Comparison of ENCODE assay signal across 4 mouse cellular contexts in the genomic region with DNA sequence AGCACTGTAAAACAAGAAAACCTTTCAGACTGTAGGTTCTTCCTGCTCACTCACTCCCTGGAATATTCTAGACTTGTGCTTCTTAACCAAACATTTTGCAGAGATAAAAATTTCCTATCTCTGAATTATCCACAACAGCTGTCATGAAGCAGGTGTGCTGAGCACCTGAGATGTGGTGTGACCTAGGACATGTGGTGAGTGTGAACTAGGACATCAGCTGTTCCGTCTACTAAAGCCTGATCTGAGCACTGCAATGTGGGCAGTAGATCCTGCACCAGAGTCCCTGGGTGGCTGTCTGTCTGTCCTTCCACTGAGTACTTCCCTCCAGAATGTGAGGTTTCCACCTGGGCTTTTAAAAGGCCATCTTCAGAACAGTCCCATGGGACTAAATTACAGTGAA.
"Had no signal": no experiment of that assay in that cellular context is flagged by ENCODE, and none has a peak within 500 bp of the region (broad histone marks: within the 10 kb centered on the region; RNA-seq: fewer than 3 reads in every experiment).

No protein-coding gene starts in this region.

- H3K9ac ChIP-seq: neural tube, embryonic 13.5 days; neural tube, embryonic 15.5 days; stomach, embryonic 15.5 days had no signal

- H3K9me3 ChIP-seq: neural tube, embryonic 13.5 days; neural tube, embryonic 15.5 days; stomach, embryonic 15.5 days had no signal

- H3K4me3 ChIP-seq: neural tube, embryonic 13.5 days; neural tube, embryonic 15.5 days; stomach, embryonic 15.5 days had no signal

- H3K4me2 ChIP-seq: neural tube, embryonic 13.5 days; neural tube, embryonic 15.5 days; stomach, embryonic 15.5 days had no signal

- H3K4me1 ChIP-seq: neural tube, embryonic 13.5 days; neural tube, embryonic 15.5 days had no signal

- H3K27ac ChIP-seq: neural tube, embryonic 13.5 days; neural tube, embryonic 15.5 days; stomach, embryonic 15.5 days; stomach, postnatal 0 days had no signal

- H3K27me3 ChIP-seq: neural tube, embryonic 13.5 days; neural tube, embryonic 15.5 days; stomach, embryonic 15.5 days had no signal
